Mouse (Mus musculus): ENCODE results near the gene Tsg101.

DNA sequence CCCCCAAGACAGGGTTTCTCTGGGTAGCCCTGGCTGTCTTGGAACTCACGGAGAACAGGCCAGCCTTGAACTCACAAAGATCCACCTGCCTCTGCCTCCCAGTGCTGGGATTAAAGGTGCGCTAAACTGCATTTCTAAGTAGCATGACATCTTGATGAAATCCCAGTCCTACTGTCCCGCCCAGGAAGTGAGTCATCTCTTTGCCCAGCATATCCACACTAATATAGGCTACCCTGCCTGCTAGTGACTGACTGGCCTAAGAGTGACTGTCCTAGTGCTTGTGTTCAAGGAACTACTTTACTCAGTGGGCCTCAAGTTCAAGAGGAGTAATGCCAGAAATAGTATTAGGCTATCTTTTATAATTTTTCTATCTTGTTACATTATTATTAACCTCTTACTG lies 3.4 kb downstream of the Tsg101 start:
- no peak for TF ChIP-seq POLR2A (IDR thresholded peaks at IDR 0.05; ENCODE audit: control insufficient read depth, extremely low read depth, insufficient read depth, low read length, poor library complexity)
- no peak for TF ChIP-seq CTCF (IDR thresholded peaks at IDR 0.05; ENCODE audit: borderline replicate concordance, control insufficient read depth, extremely low read depth, insufficient read depth, low read length, poor library complexity)
